Mouse (Mus musculus) heart, embryonic 13.5 days (tissue): Measurements from ENCODE around the gene Gtsf1. TPM values are rescaled to one million over a fixed set of nuclear protein-coding genes. Genes with fewer than 3 reads are reported as not detected.
A peak's percentile ranks its signal among the peaks of the same experiment; 100 is the strongest.
"Not testable (repeated sequence)": the region's sequence is repeated elsewhere in the genome, so short reads cannot be mapped to it uniquely, and the experiment has no call there.

Experiments
- ATAC-seq: fragments of 200-750 bp; cut with Nextera tagmentation; 2 replicates; pipeline ENCODE4 v1.8.0; 2017; ENCODE audit warnings: moderate TSS enrichment; ENCODE audit not compliant: insufficient number of reproducible peaks, low FRiP score, low TSS enrichment; ENCODE audit errors: extremely low read depth
- H3K27ac ChIP-seq: fragments of 300-500 bp; sonication (generic); replicated peaks from 2 replicates; pipeline ENCODE4 v1.5.1; 2015; ENCODE audit warnings: moderate library complexity, mild to moderate bottlenecking, inconsistent platforms
- H3K27me3 ChIP-seq: fragments of 300-500 bp; sonication (generic); replicated peaks from 2 replicates; pipeline ENCODE4 v1.6.1; 2015; ENCODE audit warnings: mild to moderate bottlenecking, inconsistent platforms
- H3K36me3 ChIP-seq: fragments of 300-500 bp; sonication (generic); 2 replicates; pipeline ENCODE4 v1.6.1; 2015; ENCODE audit warnings: mild to moderate bottlenecking, inconsistent platforms
- H3K4me1 ChIP-seq: fragments of 300-500 bp; sonication (generic); 2 replicates; pipeline ENCODE4 v1.6.1; 2015; ENCODE audit warnings: inconsistent platforms
- H3K4me2 ChIP-seq: fragments of 300-500 bp; sonication (generic); 2 replicates; pipeline ENCODE4 v1.6.1; 2015; ENCODE audit warnings: inconsistent platforms, mild to moderate bottlenecking, moderate library complexity
- H3K4me3 ChIP-seq: fragments of 300-500 bp; sonication (generic); 2 replicates; pipeline ENCODE4 v1.5.1; 2015; ENCODE audit warnings: moderate library complexity, mild to moderate bottlenecking, inconsistent platforms
- H3K9ac ChIP-seq: fragments of 300-500 bp; sonication (generic); 2 replicates; pipeline ENCODE4 v1.6.1; 2015; ENCODE audit warnings: inconsistent platforms, mild to moderate bottlenecking, moderate library complexity
- H3K9me3 ChIP-seq: fragments of 300-500 bp; sonication (generic); 2 replicates; pipeline ENCODE4 v1.6.1; 2016; ENCODE audit warnings: inconsistent platforms
- WGBS: fragments of 180-500 bp; shearing (Covaris S2); methylation state at CpG from one replicate; pipeline ENCODE4 v1.1.7; 2015; ENCODE audit warnings: mixed read lengths; 5-methylcytosine and 5-hydroxymethylcytosine counted together
- polyA plus RNA-seq: library from polyadenylated mRNA; unstranded; fragments of >200 nt; fragmentation: Nextera tagmentation; extraction: Ambion mirVana; gene quantifications from 2 replicates; pipeline ENCODE4 v1.2.1, GENCODE M21; 2015

Gene Gtsf1
- polyA plus RNA-seq, 1 experiment from 2014 or later: 52.4 TPM

DNA sequence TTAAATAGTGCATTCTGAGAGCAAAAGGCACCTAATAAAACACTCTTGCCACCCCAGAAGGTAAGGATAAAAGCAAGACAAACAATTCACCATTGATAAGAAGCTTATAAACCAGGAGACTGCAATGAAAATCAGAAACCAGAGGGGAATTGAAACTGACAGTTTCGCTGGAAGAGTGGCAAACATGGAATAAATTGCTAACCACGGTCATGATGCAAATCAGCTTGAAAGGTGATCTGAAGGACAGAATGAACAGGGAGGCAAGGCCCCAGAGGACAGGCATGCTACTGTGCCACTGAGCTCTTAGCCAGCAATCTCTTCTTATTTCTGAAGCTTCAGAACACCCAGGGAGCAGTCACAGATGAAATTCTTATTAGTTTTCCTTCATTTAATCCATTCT lies 3.3 kb downstream of the Gtsf1 start:
- no peaks in the 10 kb centered on the region for H3K27me3 ChIP-seq
- no peak overlapping the region for H3K9ac ChIP-seq
- no peak overlapping the region for H3K4me3 ChIP-seq
- H3K9me3 ChIP-seq: no peaks in the 10 kb centered on the region
- ATAC-seq: no peak
- H3K27ac ChIP-seq: no peak overlapping the region; the same call in 1 of the 2 replicates
- 42% methylated on average over 2 of the region's 2 CpGs for WGBS
- H3K4me1 ChIP-seq: no peaks in the 10 kb centered on the region
- no peaks in the 10 kb centered on the region for H3K36me3 ChIP-seq
- no peak overlapping the region for H3K4me2 ChIP-seq

DNA sequence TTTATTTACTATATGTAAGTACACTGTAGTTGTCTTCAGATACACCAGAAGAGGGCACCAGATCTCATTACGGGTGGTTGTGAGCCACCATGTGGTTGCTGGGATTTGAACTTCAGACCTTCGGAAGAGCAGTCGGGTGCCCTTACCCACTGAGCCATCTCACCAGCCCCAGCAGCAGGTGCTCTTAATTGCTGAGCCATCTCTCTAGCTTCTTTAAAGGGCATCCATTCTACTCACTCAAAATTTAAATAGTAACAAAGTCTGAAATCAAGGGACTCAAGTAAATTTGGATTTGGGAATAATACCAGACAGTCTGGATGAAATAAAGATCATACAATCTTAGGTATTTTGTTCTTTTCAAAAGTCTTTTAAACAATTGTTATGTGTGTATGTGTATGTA lies 24.7 kb downstream of the Gtsf1 start:
- H3K27me3 ChIP-seq, H3K9ac ChIP-seq, H3K9me3 ChIP-seq, H3K4me2 ChIP-seq, H3K27ac ChIP-seq, H3K36me3 ChIP-seq, H3K4me1 ChIP-seq, H3K4me3 ChIP-seq, ATAC-seq: not testable (repeated sequence)
- 71% methylated on average over 3 of the region's 3 CpGs for WGBS

DNA sequence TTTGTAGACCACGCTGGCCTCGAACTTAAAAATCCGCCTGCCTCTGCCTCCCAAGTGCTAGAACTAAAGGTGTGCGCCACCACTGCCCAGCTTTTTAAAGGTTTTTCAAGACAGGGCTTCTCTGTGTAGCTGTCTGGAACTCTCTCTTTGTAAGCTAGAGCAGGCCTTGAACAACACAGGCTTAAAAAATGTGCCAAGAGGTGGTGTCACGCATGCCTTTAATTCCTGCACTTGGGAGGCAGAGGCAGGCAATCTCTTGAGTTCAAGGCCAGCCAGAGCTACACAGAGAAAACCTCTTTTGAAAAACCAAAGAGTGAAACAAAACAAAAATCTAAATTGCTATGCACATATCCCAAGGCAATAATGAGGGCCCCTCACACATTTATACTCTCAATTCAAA lies 28.9 kb downstream of the Gtsf1 start:
- no peak overlapping the region for H3K9ac ChIP-seq
- H3K4me3 ChIP-seq: no peak overlapping the region
- H3K9me3 ChIP-seq: no peaks in the 10 kb centered on the region
- H3K4me1 ChIP-seq: peaks cover 3% of the 10 kb centered on the region; the same call in 1 of the 2 replicates
- ATAC-seq: no peak
- H3K4me2 ChIP-seq: no peak overlapping the region
- H3K27ac ChIP-seq: no peak overlapping the region
- 83% methylated on average over 5 of the region's 5 CpGs for WGBS
- H3K36me3 ChIP-seq: no peaks in the 10 kb centered on the region
- no peaks in the 10 kb centered on the region for H3K27me3 ChIP-seq

DNA sequence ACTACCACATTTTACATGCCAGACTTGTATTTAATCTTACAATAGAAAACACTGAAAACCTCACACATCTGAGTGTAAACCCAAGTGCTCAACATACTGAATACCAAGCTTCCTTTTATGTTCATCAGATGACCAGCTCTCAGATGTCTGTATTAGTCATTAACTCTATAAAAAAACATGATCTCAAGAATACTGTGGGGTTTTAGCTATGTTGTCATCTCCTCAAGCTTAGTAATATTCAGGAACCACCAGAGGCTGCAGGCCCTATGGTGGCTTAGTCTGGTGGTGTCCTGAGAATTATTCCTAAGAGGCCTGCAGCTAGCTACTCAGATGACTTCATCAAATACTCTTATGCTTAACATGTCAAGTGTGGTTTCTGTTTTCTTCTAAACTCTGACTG lies 36.7 kb downstream of the Gtsf1 start:
- Histone ChIP-seq H3K9me3 (no peaks in the 10 kb centered on the region), H3K4me2 (no peak overlapping the region), H3K4me3 (no peak overlapping the region), H3K36me3 (no peaks in the 10 kb centered on the region), H3K9ac (no peak overlapping the region), H3K27me3 (no peaks in the 10 kb centered on the region), H3K4me1 (no peaks in the 10 kb centered on the region), H3K27ac (no peak overlapping the region)
- no peak for ATAC-seq

DNA sequence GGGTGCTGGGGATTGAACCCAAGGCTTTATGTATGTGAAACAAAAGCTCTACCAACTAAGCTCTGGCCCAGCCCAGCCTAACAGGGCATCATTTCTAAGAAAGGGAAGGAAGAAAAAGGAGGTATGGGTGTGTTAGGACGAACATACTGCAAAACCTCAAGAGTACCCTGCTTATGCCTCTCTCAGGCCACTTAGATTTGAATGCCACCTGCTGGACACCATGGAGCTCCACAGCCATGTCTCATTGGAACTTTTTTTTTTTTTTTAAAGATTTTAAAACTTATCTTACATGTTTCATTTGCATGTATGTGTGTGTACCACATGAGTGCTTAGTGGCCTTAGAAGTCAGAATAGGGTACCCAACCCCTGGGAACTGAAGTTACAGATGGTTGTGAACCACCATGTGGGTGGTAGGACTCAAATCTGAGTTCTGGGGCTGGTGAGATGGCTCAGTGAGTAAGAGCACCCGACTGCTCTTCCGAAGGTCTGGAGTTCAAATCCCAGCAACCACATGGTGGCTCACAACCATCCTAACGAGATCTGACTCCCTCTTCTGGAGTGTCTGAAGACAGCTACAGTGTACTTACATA lies 41.6 kb downstream of the Gtsf1 start:
- Histone ChIP-seq H3K4me3 (no peak overlapping the region), H3K4me2 (no peak overlapping the region), H3K9ac (no peak overlapping the region), H3K4me1 (peaks cover 15% of the 10 kb centered on the region), H3K36me3 (no peaks in the 10 kb centered on the region), H3K27ac (no peak overlapping the region), H3K27me3 (no peaks in the 10 kb centered on the region), H3K9me3 (no peaks in the 10 kb centered on the region)
- 46% methylated on average over 4 of the region's 4 CpGs for WGBS
- ATAC-seq: no peak

DNA sequence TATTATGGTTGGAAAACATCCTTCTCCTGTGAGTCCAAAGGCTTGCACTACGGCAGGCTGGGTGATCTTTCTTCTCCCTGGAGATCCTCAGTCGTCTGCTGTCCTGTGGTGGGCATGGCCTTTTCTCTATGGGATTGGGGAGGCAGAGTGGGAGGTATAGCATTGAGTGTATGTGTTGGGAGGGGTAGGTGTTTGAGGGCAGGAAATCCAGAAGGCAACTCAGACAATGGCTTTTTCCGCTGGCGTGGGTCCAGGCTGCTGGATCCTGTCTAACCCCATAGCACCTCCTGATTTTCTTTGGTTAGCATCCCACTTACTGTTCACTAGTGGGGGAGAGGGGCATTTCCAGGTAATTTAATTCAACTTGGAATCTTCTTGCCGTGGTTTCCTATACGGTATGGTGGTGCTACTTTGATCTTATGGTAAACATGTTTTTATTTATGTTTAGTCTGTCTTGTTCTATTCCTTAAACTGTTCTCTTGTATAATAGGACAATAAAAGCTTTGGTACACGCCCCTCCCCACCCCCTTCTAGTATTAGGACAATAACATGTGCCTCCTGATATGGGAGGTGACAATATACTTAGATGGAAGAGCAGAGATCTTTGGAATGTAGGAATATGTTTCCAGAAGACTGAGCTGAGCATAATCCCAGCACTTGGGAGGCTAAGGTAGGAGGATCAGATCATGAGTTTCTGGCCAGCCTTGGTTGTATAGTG lies 46.3 kb downstream of the Gtsf1 start:
- WGBS: 58% methylated on average over 7 of the region's 7 CpGs
- H3K9ac ChIP-seq: peak overlapping the region; percentile 28

DNA sequence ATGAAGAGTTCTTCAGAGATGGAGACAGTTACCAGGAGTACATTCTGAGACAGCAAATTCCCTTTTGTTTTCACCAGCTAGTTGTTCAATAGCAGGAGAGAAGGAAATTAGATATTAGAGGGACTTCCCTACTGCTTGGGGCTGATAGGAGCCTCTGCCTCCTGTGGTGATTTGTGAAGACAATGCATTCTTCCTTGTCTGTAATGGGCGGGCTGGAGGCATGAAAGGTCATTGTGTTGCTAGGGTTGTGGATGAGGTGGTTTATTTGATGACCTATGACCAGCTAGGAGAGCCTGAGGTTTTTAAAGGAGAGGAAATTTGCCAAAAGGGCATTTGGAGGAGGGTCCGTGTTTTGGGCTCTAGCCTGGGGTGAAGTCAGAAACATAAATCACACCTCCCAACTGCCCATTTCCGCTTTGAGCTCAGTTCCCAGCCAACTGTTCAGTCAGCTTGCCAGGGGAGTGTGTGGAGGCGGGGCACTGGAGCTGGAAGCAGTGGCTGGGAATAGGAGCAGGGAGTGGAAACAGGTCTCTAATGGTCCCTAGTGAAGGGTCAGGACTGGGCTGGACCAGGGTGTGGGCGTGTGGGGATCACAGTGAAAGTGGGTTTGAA lies 47.4 kb downstream of the Gtsf1 start:
- Histone ChIP-seq H3K27ac (peak overlapping the region; percentile 88), H3K4me1 (peaks cover 56% of the 10 kb centered on the region), H3K27me3 (no peaks in the 10 kb centered on the region), H3K4me2 (peak overlapping the region; percentile 47), H3K9ac (peak overlapping the region; percentile 28), H3K9me3 (no peaks in the 10 kb centered on the region), H3K36me3 (no peaks in the 10 kb centered on the region), H3K4me3 (peak overlapping the region; percentile 27; the same call in 1 of the 2 replicates)
- WGBS: 41% methylated on average over 5 of the region's 5 CpGs
- ATAC-seq: no peak

More for the DNA sequence above, 46.3 kb downstream of the Gtsf1 start:
- Histone ChIP-seq H3K27ac (peak overlapping the region; percentile 88), H3K4me3 (peak overlapping the region; percentile 27), H3K9me3 (no peaks in the 10 kb centered on the region), H3K36me3 (no peaks in the 10 kb centered on the region), H3K4me1 (peaks cover 46% of the 10 kb centered on the region), H3K4me2 (peak overlapping the region; percentile 47), H3K27me3 (no peaks in the 10 kb centered on the region)
- ATAC-seq: 0 out of 2 replicates have a peak, but pooled peaks have one; percentile 29

DNA sequence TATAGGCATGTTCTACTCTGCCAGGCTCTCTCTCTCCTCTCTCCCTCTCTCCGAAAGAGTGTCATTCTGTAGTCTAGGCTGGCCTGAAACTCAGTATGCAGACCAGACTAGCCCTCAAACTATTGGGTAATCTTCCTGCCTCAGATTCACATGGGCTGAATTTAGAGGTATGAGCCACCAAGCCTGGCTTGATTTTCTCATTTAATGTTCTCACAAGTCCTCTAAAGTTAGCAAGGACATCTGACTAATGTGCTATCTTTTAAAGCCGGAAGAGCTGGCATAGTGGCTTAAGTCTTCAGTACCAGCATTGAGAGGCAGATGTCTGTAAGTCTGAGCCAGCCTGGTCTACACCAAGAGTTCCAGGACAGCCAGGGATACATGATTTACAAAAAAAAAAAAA lies 48.2 kb downstream of the Gtsf1 start:
- no peaks in the 10 kb centered on the region for H3K36me3 ChIP-seq
- H3K27me3 ChIP-seq: no peaks in the 10 kb centered on the region
- H3K4me1 ChIP-seq: peaks cover 65% of the 10 kb centered on the region
- ATAC-seq: no peak
- no peak overlapping the region for H3K4me3 ChIP-seq
- H3K9ac ChIP-seq: no peak overlapping the region
- WGBS: 62% methylated on average over 2 of the region's 2 CpGs
- peak overlapping the region; percentile 32 for H3K27ac ChIP-seq
- H3K4me2 ChIP-seq: no peak overlapping the region
- no peaks in the 10 kb centered on the region for H3K9me3 ChIP-seq

DNA sequence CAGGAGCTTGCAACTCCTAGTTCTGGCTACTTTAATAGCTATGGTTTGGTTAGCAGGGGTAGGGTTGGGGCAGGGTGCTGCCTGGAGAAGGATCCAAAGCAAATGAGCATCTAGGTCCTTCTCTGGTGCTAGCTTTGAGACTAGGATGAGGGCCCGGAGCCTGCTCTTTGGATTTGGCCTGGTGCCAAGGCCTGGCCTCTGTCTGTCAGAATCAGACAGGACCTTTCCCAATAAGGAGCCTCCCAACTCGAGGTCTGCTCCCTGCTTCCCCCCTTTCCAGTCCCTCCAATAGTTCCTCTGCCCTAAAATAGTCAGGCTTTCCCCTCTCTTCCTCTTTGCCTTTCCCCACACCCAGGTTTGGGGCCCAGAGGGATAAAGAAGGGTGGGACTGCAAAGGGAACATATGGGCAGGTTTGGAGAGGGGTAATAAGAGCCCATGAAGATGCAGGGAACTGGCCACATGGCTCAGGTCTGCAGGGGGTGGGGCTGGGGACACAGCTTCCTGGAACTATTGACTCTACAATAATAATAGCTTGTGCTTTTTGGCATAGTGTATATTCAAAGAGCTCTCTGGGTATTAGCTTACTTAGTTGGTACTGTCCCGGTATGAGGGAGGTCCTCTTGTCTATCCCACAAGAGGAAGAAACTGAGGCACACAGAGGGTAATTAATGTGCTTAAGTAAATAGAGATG lies 51.5 kb downstream of the Gtsf1 start:
- peak; percentile 27; the same call in 1 of the 2 replicates for ATAC-seq
- Histone ChIP-seq H3K36me3 (no peaks in the 10 kb centered on the region), H3K4me1 (peaks cover 62% of the 10 kb centered on the region), H3K9ac (peak overlapping the region; percentile 28), H3K4me2 (peak overlapping the region; percentile 1; the same call in 1 of the 2 replicates), H3K27me3 (no peaks in the 10 kb centered on the region), H3K9me3 (no peaks in the 10 kb centered on the region), H3K4me3 (no peak overlapping the region), H3K27ac (peak overlapping the region; percentile 71)
- WGBS: 29% methylated on average over 3 of the region's 3 CpGs

DNA sequence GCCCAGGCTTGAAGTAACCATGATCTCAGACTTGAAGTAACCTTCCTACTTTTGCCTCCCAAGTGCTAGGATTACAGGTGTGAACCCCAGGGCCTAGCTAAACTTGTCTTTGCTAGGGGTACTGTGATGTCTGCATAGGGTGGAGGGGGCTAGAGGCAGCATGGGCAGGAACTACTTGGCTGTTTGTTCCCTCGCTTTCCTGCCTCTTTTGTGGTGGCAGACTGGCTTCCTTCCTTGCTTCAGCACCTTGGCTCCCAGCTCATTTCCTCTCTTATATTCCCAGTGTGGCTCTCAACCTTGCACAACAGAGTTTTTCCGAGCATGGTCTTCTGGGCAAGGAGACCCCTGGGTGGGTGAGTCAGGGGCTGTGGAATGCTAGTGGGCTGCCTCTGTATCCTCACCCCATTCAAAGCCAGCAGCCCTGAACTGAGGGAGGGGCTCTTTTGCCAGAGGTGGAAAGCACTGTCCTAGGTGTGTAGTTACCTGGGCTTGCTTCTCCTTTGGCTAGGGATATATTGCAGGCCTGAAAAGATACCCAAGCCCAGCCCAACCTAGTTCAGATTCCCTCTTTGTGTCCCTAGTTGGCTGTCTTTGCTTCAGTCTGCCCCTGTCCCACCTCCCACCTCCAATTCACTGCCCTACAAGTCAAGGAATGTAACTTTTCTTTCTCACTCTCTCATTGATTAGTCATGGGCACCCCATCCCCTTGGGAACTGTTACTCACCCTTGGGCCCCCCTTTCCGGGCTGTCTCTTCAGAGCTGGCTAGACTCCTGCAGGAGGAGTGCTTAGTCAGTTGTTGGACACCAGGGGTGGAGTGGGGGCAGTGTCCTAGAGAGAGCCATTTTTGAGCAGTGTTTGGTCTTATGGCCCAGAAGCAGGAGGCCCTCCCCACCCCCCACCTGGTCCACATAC lies 52.3 kb downstream of the Gtsf1 start:
- Histone ChIP-seq H3K27me3 (no peaks in the 10 kb centered on the region), H3K27ac (peak overlapping the region; percentile 71), H3K36me3 (no peaks in the 10 kb centered on the region), H3K4me1 (peaks cover 54% of the 10 kb centered on the region), H3K9ac (peak overlapping the region; percentile 4; the same call in 1 of the 2 replicates), H3K9me3 (no peaks in the 10 kb centered on the region), H3K4me2 (0 out of 2 replicates have a peak overlapping the region, but pooled peaks have one; percentile 1), H3K4me3 (no peak overlapping the region)
- WGBS: 56% methylated on average over 3 of the region's 3 CpGs
- peak; percentile 24; the same call in 1 of the 2 replicates for ATAC-seq
